Mouse (Mus musculus): ENCODE results near the gene Chrna4. TPM values are rescaled to one million over a fixed set of nuclear protein-coding genes. Genes with fewer than 3 reads are reported as not detected.

Chrna4 gene
- polyA plus RNA-seq, 1 experiment from 2014 or later, result 47.4 TPM

DNA sequence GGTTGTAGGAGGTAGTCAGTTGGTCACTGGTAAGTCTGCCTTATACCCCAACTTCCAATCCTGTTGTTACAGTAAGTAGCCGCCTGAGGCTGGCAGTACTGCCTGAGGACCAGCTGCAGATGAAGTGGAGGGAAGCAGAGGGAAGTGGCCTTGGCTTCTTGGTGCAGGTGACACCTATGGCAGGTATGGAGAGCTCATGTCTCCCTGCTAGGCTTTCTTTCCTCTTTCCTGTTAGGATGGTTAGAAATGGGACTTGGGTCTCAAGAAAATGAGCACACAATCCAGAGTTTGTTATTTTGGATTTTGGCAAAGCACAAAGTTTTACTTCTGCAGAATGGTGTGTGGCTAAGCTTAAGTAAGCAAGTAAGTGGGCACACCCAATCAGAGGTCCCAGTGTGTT, 54.4 kb downstream of the Chrna4 start:
- ATAC-seq (ENCODE audit: low FRiP score), result no peak
- H3K27ac ChIP-seq (replicated peaks), result no peak overlapping the region
- H3K9me3 ChIP-seq (replicated peaks), result no peaks in the 10 kb centered on the region
- 85% methylated on average over 1 of the region's 1 CpGs for WGBS
- H3K4me1 ChIP-seq, result peaks cover 17% of the 10 kb centered on the region
- H3K36me3 ChIP-seq, result peaks cover under 1% of the 10 kb centered on the region; the same call in 1 of the 2 replicates
- H3K4me2 ChIP-seq, result no peak overlapping the region
- no peak overlapping the region for H3K9ac ChIP-seq (replicated peaks)
- no peak overlapping the region for H3K4me3 ChIP-seq (replicated peaks)
- H3K27me3 ChIP-seq (replicated peaks), result no peaks in the 10 kb centered on the region

DNA sequence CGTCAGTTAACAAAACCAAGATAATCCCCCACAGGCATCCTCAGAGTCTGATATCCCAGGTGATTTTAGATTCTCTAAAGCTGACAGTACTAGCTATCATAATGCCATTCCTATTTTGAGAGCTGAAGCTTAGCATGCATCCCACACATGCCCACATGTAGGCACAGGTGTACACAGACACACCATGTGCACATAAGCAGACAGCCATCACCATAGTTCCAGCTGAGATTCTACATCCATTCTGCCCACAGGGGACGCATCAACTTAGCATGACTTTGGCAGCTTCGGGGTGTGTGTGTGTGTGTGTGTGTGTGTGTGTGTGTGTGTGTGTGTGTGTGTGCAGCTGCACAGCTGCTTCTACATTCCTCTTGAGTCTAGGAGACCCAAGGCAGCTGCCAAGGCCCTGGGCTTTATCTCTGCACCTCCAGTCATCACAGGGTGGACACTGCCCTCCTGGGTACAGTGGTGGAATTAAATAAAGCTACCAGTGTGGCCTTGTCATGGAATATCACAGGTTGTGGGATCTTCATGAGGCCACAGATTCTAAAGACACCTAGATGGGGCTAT, 54.9 kb downstream of the Chrna4 start:
- Histone ChIP-seq H3K9ac (replicated peaks) (no peak overlapping the region), H3K4me2 (no peak overlapping the region), H3K4me3 (replicated peaks) (no peak overlapping the region), H3K9me3 (replicated peaks) (no peaks in the 10 kb centered on the region), H3K27ac (replicated peaks) (no peak overlapping the region), H3K27me3 (replicated peaks) (no peaks in the 10 kb centered on the region), H3K4me1 (peaks cover 17% of the 10 kb centered on the region), H3K36me3 (peaks cover 6% of the 10 kb centered on the region; the same call in 1 of the 2 replicates)
- 0 out of 2 replicates have a peak, but pooled peaks have one; percentile 26 for ATAC-seq (ENCODE audit: low FRiP score)
- 34% methylated on average over 3 of the region's 3 CpGs for WGBS

GRCm38 (mm10) chr2:180987432-180988030, 55.8 kb downstream of the Chrna4 start:
- Histone ChIP-seq H3K27me3 (replicated peaks) (no peaks in the 10 kb centered on the region), H3K9ac (replicated peaks) (no peak overlapping the region), H3K36me3 (peaks cover 13% of the 10 kb centered on the region), H3K27ac (replicated peaks) (no peak overlapping the region), H3K4me1 (peaks cover 17% of the 10 kb centered on the region), H3K9me3 (replicated peaks) (no peaks in the 10 kb centered on the region), H3K4me3 (replicated peaks) (no peak overlapping the region), H3K4me2 (no peak overlapping the region)
- 24% methylated on average over 5 of the region's 5 CpGs for WGBS
- ATAC-seq (ENCODE audit: low FRiP score), result no peak

GRCm38 (mm10) chr2:180987001-180987400, 56.3 kb downstream of the Chrna4 start:
- 67% methylated on average over 1 of the region's 1 CpGs for WGBS
- Histone ChIP-seq H3K27me3 (replicated peaks) (no peaks in the 10 kb centered on the region), H3K36me3 (peaks cover 19% of the 10 kb centered on the region), H3K4me2 (no peak overlapping the region), H3K4me1 (peaks cover 17% of the 10 kb centered on the region), H3K27ac (replicated peaks) (no peak overlapping the region), H3K9ac (replicated peaks) (no peak overlapping the region), H3K9me3 (replicated peaks) (no peaks in the 10 kb centered on the region), H3K4me3 (replicated peaks) (no peak overlapping the region)
- no peak for ATAC-seq (ENCODE audit: low FRiP score)

- ATAC-seq (ENCODE audit: low FRiP score), result no peak
- no peak within 1 kb of the TSS for H3K4me2 ChIP-seq
- peaks cover 24% of the 10 kb centered on the region for H3K36me3 ChIP-seq
- H3K27me3 ChIP-seq (replicated peaks), result no peaks in the 10 kb centered on the region
- no peak within 1 kb of the TSS for H3K27ac ChIP-seq (replicated peaks)
- no peak within 1 kb of the TSS for H3K4me3 ChIP-seq (replicated peaks)
- WGBS, result 68% methylated on average over 2 of the region's 2 CpGs
- no peaks in the 10 kb centered on the region for H3K9me3 ChIP-seq (replicated peaks)
- no peak within 1 kb of the TSS for H3K9ac ChIP-seq (replicated peaks)
- peaks cover 17% of the 10 kb centered on the region for H3K4me1 ChIP-seq
Measured at GRCm38 (mm10) chr2:180986449-180986848, 56.9 kb downstream of the Chrna4 start, which contains the start of gene Col20a1. Col20a1 (plus strand) TSS chr2:180986535.

DNA sequence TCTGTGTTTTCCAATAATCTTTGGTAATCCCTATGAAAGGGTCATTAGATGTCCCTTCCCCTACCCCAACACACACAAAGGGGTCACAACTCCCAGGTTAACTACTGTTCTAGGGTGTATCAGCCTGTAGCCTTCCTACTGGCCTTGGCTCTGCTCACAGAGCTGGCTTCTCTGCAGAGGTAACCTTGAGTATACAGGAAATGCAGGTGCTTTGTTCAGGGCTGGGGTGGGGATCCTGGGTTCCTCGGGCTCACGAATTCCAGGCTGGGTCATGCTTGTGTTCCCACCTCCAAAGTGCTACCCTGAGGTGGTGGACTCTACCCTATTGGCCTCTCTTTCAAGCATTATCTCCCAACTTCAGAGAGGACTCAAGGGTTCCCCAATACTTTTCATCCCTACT, 57.7 kb downstream of the Chrna4 start:
- Histone ChIP-seq H3K9me3 (replicated peaks) (no peaks in the 10 kb centered on the region), H3K27me3 (replicated peaks) (no peaks in the 10 kb centered on the region), H3K4me3 (replicated peaks) (no peak overlapping the region), H3K36me3 (peaks cover 32% of the 10 kb centered on the region), H3K4me1 (peaks cover 17% of the 10 kb centered on the region), H3K9ac (replicated peaks) (no peak overlapping the region), H3K4me2 (no peak overlapping the region), H3K27ac (replicated peaks) (no peak overlapping the region)
- ATAC-seq (ENCODE audit: low FRiP score), result no peak
- WGBS, result 80% methylated on average over 2 of the region's 2 CpGs

DNA sequence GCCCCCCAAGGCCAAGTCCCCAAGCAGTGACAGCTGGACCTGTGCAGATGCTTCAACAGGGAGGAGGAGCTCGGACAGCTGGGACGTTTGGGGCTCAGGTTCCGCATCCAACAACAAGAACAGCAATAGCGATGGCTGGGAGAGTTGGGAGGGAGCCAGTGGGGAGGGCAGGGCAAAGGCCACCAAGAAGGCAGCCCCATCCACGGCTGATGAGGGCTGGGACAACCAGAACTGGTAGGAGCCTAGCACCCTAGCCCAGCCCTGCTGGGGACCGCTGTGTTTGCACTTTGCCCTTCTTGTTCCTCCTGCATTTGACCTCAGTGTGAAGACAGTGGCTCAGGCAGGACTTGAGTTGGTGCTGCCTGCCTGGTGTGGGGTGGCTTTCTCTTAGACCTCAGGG, 62.2 kb downstream of the Chrna4 start:
- no peak overlapping the region for H3K9ac ChIP-seq (replicated peaks)
- H3K9me3 ChIP-seq (replicated peaks), result no peaks in the 10 kb centered on the region
- H3K27ac ChIP-seq (replicated peaks), result no peak overlapping the region
- no peaks in the 10 kb centered on the region for H3K27me3 ChIP-seq (replicated peaks)
- H3K36me3 ChIP-seq, result peaks cover 77% of the 10 kb centered on the region
- ATAC-seq (ENCODE audit: low FRiP score), result no peak
- H3K4me2 ChIP-seq, result no peak overlapping the region
- H3K4me1 ChIP-seq, result no peaks in the 10 kb centered on the region
- 79% methylated on average over 6 of the region's 6 CpGs for WGBS
- H3K4me3 ChIP-seq (replicated peaks), result no peak overlapping the region

Other genes with a start within 250 kb of the Chrna4 start
- 48.2 and 50.0 TPM in 2 replicates for gene Ythdf1, start 122.6 kb downstream of the Chrna4 start, polyA plus RNA-seq (2015; fragmentation: Nextera tagmentation; extraction: Ambion mirVana)
- gene Birc7, start 114.5 kb downstream of the Chrna4 start, polyA plus RNA-seq (2015; fragmentation: Nextera tagmentation; extraction: Ambion mirVana), result 0.20 TPM in 1 of 2 replicates, not detected in the other
- gene Nkain4, start 88.8 kb downstream of the Chrna4 start, polyA plus RNA-seq (2015; fragmentation: Nextera tagmentation; extraction: Ambion mirVana), result 89.0 and 91.1 TPM in 2 replicates
- 114 and 124 TPM in 2 replicates for gene Arfgap1, start 76.3 kb downstream of the Chrna4 start, polyA plus RNA-seq (2015; fragmentation: Nextera tagmentation; extraction: Ambion mirVana)
- gene Col20a1, start 57.0 kb downstream of the Chrna4 start, polyA plus RNA-seq (2015; fragmentation: Nextera tagmentation; extraction: Ambion mirVana), result 0.14 and 0.67 TPM in 2 replicates
- gene Kcnq2, start 91.8 kb upstream of the Chrna4 start, polyA plus RNA-seq (2015; fragmentation: Nextera tagmentation; extraction: Ambion mirVana), result 36.9 and 45.8 TPM in 2 replicates
- 15.4 and 16.8 TPM in 2 replicates for gene Eef1a2, start 113.5 kb upstream of the Chrna4 start, polyA plus RNA-seq (2015; fragmentation: Nextera tagmentation; extraction: Ambion mirVana)
- 361 and 401 TPM in 2 replicates for gene Ppdpf, start 143.7 kb upstream of the Chrna4 start, polyA plus RNA-seq (2015; fragmentation: Nextera tagmentation; extraction: Ambion mirVana)
- 0.05 TPM in 1 of 2 replicates, not detected in the other for gene Ptk6, start 159.2 kb upstream of the Chrna4 start, polyA plus RNA-seq (2015; fragmentation: Nextera tagmentation; extraction: Ambion mirVana)
- 0.17 and 0.36 TPM in 2 replicates for gene Srms, start 169.6 kb upstream of the Chrna4 start, polyA plus RNA-seq (2015; fragmentation: Nextera tagmentation; extraction: Ambion mirVana)
- 0.20 and 0.22 TPM in 2 replicates for gene Fndc11, start 176.5 kb upstream of the Chrna4 start, polyA plus RNA-seq (2015; fragmentation: Nextera tagmentation; extraction: Ambion mirVana)
- 0.37 and 0.91 TPM in 2 replicates for gene Helz2, start 198.5 kb upstream of the Chrna4 start, polyA plus RNA-seq (2015; fragmentation: Nextera tagmentation; extraction: Ambion mirVana)
- 13.9 and 14.6 TPM in 2 replicates for gene Gmeb2, start 244.5 kb upstream of the Chrna4 start, polyA plus RNA-seq (2015; fragmentation: Nextera tagmentation; extraction: Ambion mirVana)